Mouse (Mus musculus) left cerebral cortex, adult 2 months (tissue): ENCODE data around the gene Lrrc8d. TPM values are rescaled to one million over a fixed set of nuclear protein-coding genes. Genes with fewer than 3 reads are reported as not detected.

ENCODE experiments used
- DNase-seq, 2 experiments: peaks; one replicate each; pipeline ENCODE4 v3.0.0; 2021 to 2022; ENCODE audit warnings: low spot score in 2 of 2, mixed read lengths in 1 of 2; ENCODE audit errors: extremely low spot score in 1 of 2
- H3K27ac ChIP-seq: fragments of 200-600 bp; 2 replicates; pipeline ENCODE4 v1.8.1; 2022
- H3K4me3 ChIP-seq: fragments of 200-600 bp; 2 replicates; pipeline ENCODE4 v1.8.1; 2022
- CTCF ChIP-seq: fragments of 200-600 bp; IDR thresholded peaks from 2 replicates; pipeline ENCODE4 v1.8.1; 2022; ENCODE audit warnings: antibody characterized with exemption, mild to moderate bottlenecking, moderate library complexity
- intact Hi-C: fragments of 180-260 bp; cut with DNase I; formaldehyde crosslinking; loops from one replicate; pipeline ENCODE4 v1.15.1; 2025
- total RNA-seq, 2 experiments: library from RNA; stranded (reverse); gene quantifications; 2 replicates each; pipeline ENCODE4 v1.2.3; 2021

The Lrrc8d gene
- total RNA-seq, 2 experiments from 2014 or later, result 35.6 to 39.0 TPM

- TF ChIP-seq CTCF, result no peak
- Histone ChIP-seq H3K27ac (no peak overlapping the region), H3K4me3 (peak overlapping the region; percentile 66)
- DNase-seq, result no peak
- intact Hi-C loops, result no loop called here
These were observed 31.4 kb downstream of the Lrrc8d start for GRCm38 (mm10) chr5:105731173-105731626.

DNA sequence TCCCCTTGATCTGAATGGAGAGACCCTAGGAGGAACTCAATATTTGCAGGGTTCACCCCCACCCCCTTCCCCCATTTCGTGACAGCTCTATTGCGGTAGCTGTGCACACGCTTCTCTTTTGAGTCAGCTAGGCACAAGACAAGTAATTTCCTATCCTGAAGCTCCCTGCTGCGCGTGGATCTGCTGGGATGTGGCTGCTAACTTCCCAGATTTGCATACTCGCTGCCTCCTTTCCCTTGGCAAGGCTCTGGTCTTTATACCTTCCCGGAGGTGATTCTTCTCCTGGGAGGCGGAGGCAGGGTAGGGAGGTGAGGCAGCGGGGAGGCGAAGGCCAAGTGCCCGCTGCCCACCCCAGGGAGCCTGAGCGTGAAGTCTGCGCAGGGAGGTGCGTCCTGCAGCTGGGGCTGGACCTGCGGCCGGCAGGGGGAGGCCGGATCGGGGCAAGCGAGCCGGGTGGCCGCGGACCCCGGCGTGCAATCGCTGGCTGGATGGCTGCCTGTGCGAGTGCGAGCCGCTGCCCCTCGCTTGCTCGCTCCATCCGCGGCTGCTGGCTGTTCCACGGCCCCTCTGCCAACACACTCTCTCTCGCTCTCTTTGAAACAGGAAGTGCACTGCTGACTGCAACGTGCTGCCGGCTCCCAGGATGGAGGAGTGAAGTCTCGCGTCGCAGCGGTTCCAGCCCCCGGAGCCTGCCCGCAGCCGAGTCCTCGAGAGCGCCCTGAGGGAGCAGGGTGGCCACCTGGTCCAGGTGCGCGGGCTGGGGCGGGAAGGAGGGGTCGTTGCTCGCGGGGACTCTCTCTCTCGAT, 32.1 kb downstream of the Lrrc8d start:
- intact Hi-C loops, result no loop called here
- TF ChIP-seq CTCF, result peak; percentile 34
- H3K27ac ChIP-seq, result peak overlapping the region; percentile 1; the same call in 1 of the 2 replicates
- peak; percentile 46 for DNase-seq
- H3K4me3 ChIP-seq, result peak overlapping the region; percentile 66

DNA sequence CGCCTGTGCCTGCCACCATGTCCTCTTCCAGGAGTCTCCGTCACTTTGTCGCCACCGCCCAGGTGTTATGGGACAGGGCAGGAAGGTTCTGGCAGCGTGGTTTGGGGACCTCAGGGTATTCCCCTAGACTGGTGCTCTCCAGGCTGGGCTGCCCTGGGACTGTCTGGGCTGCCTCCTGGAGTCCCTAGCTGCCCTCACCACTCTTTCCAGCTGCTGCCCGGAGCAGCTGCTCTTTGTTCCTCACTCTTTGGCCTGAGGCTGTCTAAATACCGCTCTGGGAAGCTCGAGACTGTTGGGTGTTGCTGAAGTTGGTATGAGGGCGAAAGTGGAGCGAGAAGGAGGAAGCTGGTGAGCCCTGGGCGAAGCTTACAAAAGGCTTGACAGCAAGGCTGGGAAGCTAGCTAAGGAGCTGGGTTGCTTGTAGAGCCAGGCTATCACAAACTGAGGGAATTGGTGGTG, 32.7 kb downstream of the Lrrc8d start:
- DNase-seq, result no peak
- Histone ChIP-seq H3K4me3 (peak overlapping the region; percentile 66), H3K27ac (no peak overlapping the region)
- intact Hi-C loops, result no loop called here
- no peak for TF ChIP-seq CTCF

DNA sequence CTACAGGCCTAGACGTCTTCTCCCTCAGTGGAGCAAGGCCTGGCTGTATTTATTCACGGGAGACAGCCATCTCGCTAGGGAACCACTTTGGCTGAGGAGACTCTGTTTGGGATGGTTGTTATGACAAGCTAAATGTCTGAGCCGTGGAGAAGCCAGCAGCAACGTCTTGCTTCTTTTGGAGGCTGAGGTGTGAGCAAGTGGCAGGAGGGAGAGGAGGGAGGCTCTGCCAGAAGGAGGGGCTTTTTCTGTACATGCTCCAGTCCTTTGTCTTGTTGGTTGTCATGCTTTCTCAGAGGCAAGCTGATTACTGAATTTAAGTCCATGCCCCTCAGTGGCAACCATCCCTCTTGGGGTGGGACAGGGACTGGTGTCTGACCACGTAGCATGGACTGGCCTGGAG, 33.5 kb downstream of the Lrrc8d start:
- Histone ChIP-seq H3K27ac (no peak overlapping the region), H3K4me3 (no peak overlapping the region)
- intact Hi-C loops, result no loop called here
- no peak for TF ChIP-seq CTCF
- DNase-seq, result no peak

DNA sequence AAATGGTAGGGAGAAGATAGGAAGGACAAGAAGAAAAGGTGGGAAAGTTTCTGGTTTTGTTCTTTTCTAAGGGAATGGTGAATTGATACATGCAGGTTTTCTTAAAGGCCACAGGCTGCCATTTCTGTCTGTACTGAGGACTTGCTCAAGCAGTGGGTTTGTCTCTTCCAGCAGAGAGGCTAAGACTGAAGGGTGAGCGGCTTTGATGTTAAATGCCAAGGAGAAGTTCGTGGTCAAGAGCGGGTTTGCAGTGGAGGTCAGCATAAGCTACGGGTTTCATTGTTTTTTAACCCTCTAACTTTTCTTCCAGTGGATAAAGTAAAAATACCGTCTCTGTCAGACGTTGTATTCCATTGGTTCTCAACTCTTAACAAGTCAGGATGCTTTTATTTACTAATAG, 36.6 kb downstream of the Lrrc8d start:
- intact Hi-C loops, result no loop called here
- DNase-seq, result no peak
- Histone ChIP-seq H3K4me3 (no peak overlapping the region), H3K27ac (no peak overlapping the region)
- no peak for TF ChIP-seq CTCF

DNA sequence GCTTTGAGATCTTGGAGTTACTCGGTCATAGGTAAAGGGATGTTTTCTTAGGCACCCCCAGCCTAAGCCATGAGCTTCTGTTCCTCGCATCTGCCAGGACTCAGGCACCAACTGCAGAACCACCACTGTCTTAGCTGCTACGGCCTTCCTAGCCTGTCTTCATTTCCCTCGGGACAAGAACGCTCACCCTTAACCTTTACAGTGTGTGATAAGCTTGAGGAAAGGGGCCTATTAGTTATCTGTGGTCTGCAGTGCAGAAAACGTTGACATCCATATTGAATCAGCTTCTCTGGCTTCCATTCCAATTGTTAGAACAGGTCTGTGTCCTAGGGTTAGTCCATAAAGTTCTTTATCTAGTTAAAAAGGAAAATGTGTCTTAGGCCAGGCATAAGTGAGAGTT, 37.4 kb downstream of the Lrrc8d start:
- H3K27ac ChIP-seq, result no peak overlapping the region
- H3K4me3 ChIP-seq, result no peak overlapping the region
- intact Hi-C loops, result no loop called here
- DNase-seq, result no peak
- no peak for TF ChIP-seq CTCF

GRCm38 (mm10) chr5:105740437-105740836, 40.7 kb downstream of the Lrrc8d start:
- no peak for DNase-seq
- TF ChIP-seq CTCF, result no peak
- Histone ChIP-seq H3K27ac (no peak overlapping the region), H3K4me3 (no peak overlapping the region)
- intact Hi-C loops, result no loop called here

GRCm38 (mm10) chr5:105742641-105743040, 42.9 kb downstream of the Lrrc8d start:
- DNase-seq, result no peak
- H3K4me3 ChIP-seq, result no peak overlapping the region
- intact Hi-C loops, result no loop called here
- no peak for TF ChIP-seq CTCF
- H3K27ac ChIP-seq, result no peak overlapping the region

DNA sequence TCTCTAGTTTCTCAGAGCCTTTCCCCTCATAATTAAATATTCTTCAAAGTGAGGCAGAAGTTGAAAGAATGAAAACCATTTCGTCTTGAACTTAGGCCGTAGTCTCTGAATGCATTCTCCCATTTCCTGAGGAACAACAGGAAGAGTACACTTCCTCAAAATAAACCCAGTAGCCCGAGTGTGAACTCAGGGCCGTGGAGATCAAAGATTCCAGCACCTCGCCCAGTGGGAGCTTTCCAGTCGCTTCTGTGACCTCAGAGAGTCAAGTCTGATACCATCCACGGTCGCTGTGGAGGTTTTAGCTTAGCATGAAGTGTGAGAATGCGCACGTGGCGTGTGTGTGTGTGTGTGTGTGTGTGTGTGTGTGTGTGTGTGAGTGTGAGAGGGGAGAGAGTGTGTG, 45.6 kb downstream of the Lrrc8d start:
- intact Hi-C loops, result no loop called here
- no peak for DNase-seq
- Histone ChIP-seq H3K4me3 (no peak overlapping the region), H3K27ac (no peak overlapping the region)
- TF ChIP-seq CTCF, result no peak

GRCm38 (mm10) chr5:105745927-105746454, 46.2 kb downstream of the Lrrc8d start:
- Histone ChIP-seq H3K27ac (no peak overlapping the region), H3K4me3 (no peak overlapping the region)
- no peak for DNase-seq
- intact Hi-C loops, result no loop called here
- no peak for TF ChIP-seq CTCF

DNA sequence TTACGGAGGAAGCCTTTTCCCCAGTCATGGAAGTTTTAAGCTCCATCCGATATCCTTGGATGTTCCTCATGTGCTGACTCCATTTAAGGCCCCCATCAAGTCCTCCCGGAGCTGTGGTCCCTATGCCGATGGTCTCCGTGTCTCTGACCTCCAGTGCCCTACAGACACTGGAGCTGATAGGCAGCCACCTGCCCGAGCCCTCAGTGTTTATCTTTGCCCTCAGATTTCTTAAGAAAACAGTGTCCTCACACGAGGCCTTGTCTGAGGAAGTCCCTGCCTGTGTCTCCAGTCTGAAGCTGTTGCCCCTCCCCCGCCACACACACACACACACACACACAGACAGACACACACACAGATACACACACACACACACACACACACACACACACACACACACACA, 55.0 kb downstream of the Lrrc8d start:
- TF ChIP-seq CTCF, result no peak
- no peak overlapping the region for H3K27ac ChIP-seq
- no peak for DNase-seq
- intact Hi-C loops, result loop anchor here (5.0 kb wide), 1 partner anchor 67 kb away; no protein-coding TSS in a partner anchor
- no peak overlapping the region for H3K4me3 ChIP-seq

GRCm38 (mm10) chr5:105755491-105755890, 55.7 kb downstream of the Lrrc8d start:
- no peak for TF ChIP-seq CTCF
- no peak overlapping the region for H3K27ac ChIP-seq
- intact Hi-C loops, result no loop called here
- H3K4me3 ChIP-seq, result no peak overlapping the region
- DNase-seq, result no peak

GRCm38 (mm10) chr5:105757978-105758377, 58.2 kb downstream of the Lrrc8d start:
- H3K27ac ChIP-seq, result no peak overlapping the region
- no peak for TF ChIP-seq CTCF
- H3K4me3 ChIP-seq, result no peak overlapping the region
- no peak for DNase-seq
- intact Hi-C loops, result no loop called here
